8 mouse cellular contexts compared by ENCODE assay signal in genomic region chr9:72111004-72111621, GRCm38 (mm10). TPM values are rescaled to one million over a fixed set of nuclear protein-coding genes. Genes with fewer than 3 reads are reported as not detected.
DNase-seq lines count a peak whose midpoint lies in the region; ATAC-seq lines count a peak whose summit lies in the region.

No protein-coding gene starts in this region.

- H3K4me3 ChIP-seq in intestine, embryonic 14.5 days (ENCODE audit: low read depth, low read length): peak overlapping the region; percentile 94

- no peaks in the 10 kb centered on the region for H3K27me3 ChIP-seq in intestine, embryonic 14.5 days (replicated peaks; ENCODE audit: control insufficient read depth, insufficient read depth, low read length)

- intact Hi-C loops in left cerebral cortex, postnatal 4 days (cut with DNase I): no loop called here

- ATAC-seq in intestine, embryonic 14.5 days (replicated peaks; ENCODE audit: low FRiP score, low TSS enrichment, low read depth): peak; percentile 76

- under 1% methylated on average over 75 of the region's 90 CpGs for WGBS in intestine, embryonic 14.5 days

- H3K4me2 ChIP-seq in intestine, embryonic 14.5 days (ENCODE audit: low read length): peak overlapping the region; percentile 75

- H3K9ac ChIP-seq in intestine, embryonic 14.5 days (ENCODE audit: low read length): peak overlapping the region; percentile 100

- H3K4me1 ChIP-seq in intestine, embryonic 14.5 days (replicated peaks; ENCODE audit: control insufficient read depth, insufficient read depth, low read length): peaks cover 6% of the 10 kb centered on the region; the same call in 1 of the 2 replicates

- H3K9me3 ChIP-seq in intestine, embryonic 14.5 days (ENCODE audit: control insufficient read depth, low read length): no peaks in the 10 kb centered on the region

- H3K27ac ChIP-seq in intestine, embryonic 14.5 days (ENCODE audit: low read depth): peak overlapping the region; percentile 99

- peaks cover 24% of the 10 kb centered on the region for H3K36me3 ChIP-seq in intestine, embryonic 14.5 days (ENCODE audit: control insufficient read depth, insufficient read depth, low read length)

- peak; percentile 64 to 74 for DNase-seq in adrenal gland, adult 18-20 months (ENCODE audit: low spot score in 2 of 2)
- peak; percentile 72 for DNase-seq in embryo, embryonic 10.5 days (ENCODE audit: low spot score)
- peak; percentile 57 for DNase-seq in gastrocnemius, postnatal 25 days
- peak; percentile 87 for DNase-seq in intestine, embryonic 14.5 days (ENCODE audit: low spot score)
- DNase-seq in left cerebral cortex, postnatal 4 days: peak; percentile 68
- DNase-seq in mesoderm, embryonic 11.5 days (ENCODE audit: low read depth, low spot score): peak; percentile 73
- DNase-seq in right cerebral cortex, postnatal 4 days: peak; percentile 61
- peak; percentile 54 to 56 for DNase-seq in urinary bladder, postnatal 36 days (ENCODE audit: low spot score in 2 of 2)

RNA-seq across cellular contexts. Expression of gene Tcf12, which starts 0.6 kb away (rescaled TPM):
- total RNA-seq in adrenal gland, adult 18-20 months (2021): 10 to 100 TPM; 67.2 to 68.1 TPM
- total RNA-seq in gastrocnemius, postnatal 25 days (2021): 10 to 100 TPM; 25.1 to 25.9 TPM
- 57.5 and 59.8 TPM in 2 replicates for polyA plus RNA-seq in intestine, embryonic 14.5 days (2014; fragmentation: Nextera tagmentation; extraction: Ambion mirVana)
- total RNA-seq in left cerebral cortex, postnatal 4 days (2021): 10 to 100 TPM; 59.3 to 59.6 TPM

Comparison
In these comparisons a context has a peak if more than half of its experiments do, and no peak if none do; other contexts are left out.
1. Peak in every context shown above with its lines: DNase-seq, ATAC-seq, H3K4me3 ChIP-seq and H3K27ac ChIP-seq.